Mouse (Mus musculus) spleen, adult 2 months (tissue): Measurements from ENCODE around the gene Maf. TPM values are rescaled to one million over a fixed set of nuclear protein-coding genes. Genes with fewer than 3 reads are reported as not detected.

ENCODE experiments used
- DNase-seq, 2 experiments: peaks; one replicate each; pipeline versions ENCODE4 v3.0.0 to v3.0.0-alpha.2; 2012 to 2021; ENCODE audit warnings: low spot score in 2 of 2, low read depth in 1 of 2
- H3K27ac ChIP-seq: fragments of 200-500 bp; 2 replicates; pipeline ENCODE4 v1.5.1; 2012; ENCODE audit warnings: low read length, inconsistent platforms; ENCODE audit not compliant: insufficient read depth
- H3K27me3 ChIP-seq: fragments of 200-500 bp; 2 replicates; pipeline ENCODE4 v1.6.1; 2012; ENCODE audit warnings: mild to moderate bottlenecking, moderate library complexity, low read length, inconsistent platforms; ENCODE audit not compliant: control insufficient read depth, insufficient read depth
- H3K36me3 ChIP-seq: fragments of 200-500 bp; 2 replicates; pipeline ENCODE4 v1.6.1; 2012; ENCODE audit warnings: mild to moderate bottlenecking, low read length, inconsistent platforms; ENCODE audit not compliant: control insufficient read depth, insufficient read depth
- H3K4me1 ChIP-seq: fragments of 200-500 bp; 2 replicates; pipeline ENCODE4 v1.6.1; 2011; ENCODE audit warnings: inconsistent platforms; ENCODE audit not compliant: control insufficient read depth, insufficient read depth, insufficient read length
- H3K4me3 ChIP-seq: fragments of 200-500 bp; 2 replicates; pipeline ENCODE4 v1.5.1; 2011; ENCODE audit warnings: mild to moderate bottlenecking, inconsistent platforms; ENCODE audit not compliant: insufficient read depth, insufficient read length; ENCODE audit errors: extremely low read depth
- CTCF ChIP-seq: fragments of 200-500 bp; IDR thresholded peaks from 2 replicates; pipeline ENCODE4 v1.5.1; 2011; ENCODE audit warnings: mild to moderate bottlenecking, inconsistent platforms; ENCODE audit not compliant: insufficient read depth, insufficient read length, insufficient replicate concordance; ENCODE audit errors: extremely low read depth
- POLR2A ChIP-seq: fragments of 200-500 bp; IDR thresholded peaks from 2 replicates; pipeline ENCODE4 v1.6.1; 2011; ENCODE audit warnings: low read depth, low read length, inconsistent platforms
- WGBS: fragments of 180-500 bp; shearing (Covaris S2); methylation state at CpG from one replicate; pipeline ENCODE4 v1.1.7; 2018; 5-methylcytosine and 5-hydroxymethylcytosine counted together
- polyA plus RNA-seq: library from polyadenylated mRNA; depleted of rRNA; stranded (reverse); fragments of >200 nt; gene quantifications from 2 replicates; pipeline ENCODE4 v1.2.3, GENCODE M21; 2012; rRNA removed

Gene Maf
- 16.6 and 18.7 TPM in 2 replicates for polyA plus RNA-seq

GRCm38 (mm10) chr8:115707731-115708590 lies at the start of gene Maf:
Maf (minus strand) TSS chr8:115707794.
- Histone ChIP-seq H3K4me1 (peaks cover 3% of the 10 kb centered on the region), H3K4me3 (peak within 1 kb of the TSS; percentile 83), H3K27ac (peak within 1 kb of the TSS; percentile 88), H3K36me3 (0 out of 2 replicates have a peak, but pooled peaks cover 3% of the 10 kb centered on the region), H3K27me3 (peaks cover 18% of the 10 kb centered on the region)
- WGBS, result under 1% methylated on average over 43 of the region's 43 CpGs
- TF ChIP-seq CTCF, result no peak
- TF ChIP-seq POLR2A, result peak; percentile 44; the same call in 1 of the 2 replicates
- peak; percentile 83 to 85 for DNase-seq

GRCm38 (mm10) chr8:115756965-115757364 lies 49.4 kb upstream of the Maf start:
- DNase-seq, result no peak
- no peaks in the 10 kb centered on the region for H3K4me1 ChIP-seq
- no peaks in the 10 kb centered on the region for H3K36me3 ChIP-seq
- no peaks in the 10 kb centered on the region for H3K27me3 ChIP-seq
- H3K27ac ChIP-seq, result no peak overlapping the region
- 87% methylated on average over 3 of the region's 3 CpGs for WGBS
- no peak overlapping the region for H3K4me3 ChIP-seq
- TF ChIP-seq CTCF (no peak), POLR2A (no peak)

GRCm38 (mm10) chr8:115756027-115756426 lies 48.4 kb upstream of the Maf start:
- no peak overlapping the region for H3K4me3 ChIP-seq
- DNase-seq, result no peak
- no peaks in the 10 kb centered on the region for H3K27me3 ChIP-seq
- TF ChIP-seq POLR2A (no peak), CTCF (no peak)
- H3K27ac ChIP-seq, result no peak overlapping the region
- no peaks in the 10 kb centered on the region for H3K4me1 ChIP-seq
- WGBS, result 91% methylated on average over 2 of the region's 2 CpGs
- H3K36me3 ChIP-seq, result no peaks in the 10 kb centered on the region

GRCm38 (mm10) chr8:115754694-115755093 lies 47.1 kb upstream of the Maf start:
- TF ChIP-seq POLR2A, result no peak
- TF ChIP-seq CTCF, result no peak
- WGBS, result 72% methylated on average over 2 of the region's 2 CpGs
- Histone ChIP-seq H3K27me3 (no peaks in the 10 kb centered on the region), H3K36me3 (no peaks in the 10 kb centered on the region), H3K27ac (no peak overlapping the region), H3K4me1 (no peaks in the 10 kb centered on the region), H3K4me3 (no peak overlapping the region)
- DNase-seq, result no peak

- WGBS, result 79% methylated on average over 8 of the region's 8 CpGs
- no peak for DNase-seq
- H3K36me3 ChIP-seq, result no peaks in the 10 kb centered on the region
- TF ChIP-seq POLR2A (no peak), CTCF (no peak)
- no peaks in the 10 kb centered on the region for H3K27me3 ChIP-seq
- no peak overlapping the region for H3K27ac ChIP-seq
- H3K4me3 ChIP-seq, result no peak overlapping the region
- no peaks in the 10 kb centered on the region for H3K4me1 ChIP-seq
These were observed 46.2 kb upstream of the Maf start for GRCm38 (mm10) chr8:115753801-115754200.

- 92% methylated on average over 10 of the region's 10 CpGs for WGBS
- no peak for DNase-seq
- H3K36me3 ChIP-seq, result no peaks in the 10 kb centered on the region
- no peak overlapping the region for H3K27ac ChIP-seq
- TF ChIP-seq CTCF (no peak), POLR2A (no peak)
- H3K4me3 ChIP-seq, result no peak overlapping the region
- no peaks in the 10 kb centered on the region for H3K27me3 ChIP-seq
- H3K4me1 ChIP-seq, result no peaks in the 10 kb centered on the region
These were observed 39.8 kb upstream of the Maf start for GRCm38 (mm10) chr8:115747426-115747825.

GRCm38 (mm10) chr8:115745648-115746047 lies 38.1 kb upstream of the Maf start:
- H3K4me1 ChIP-seq, result no peaks in the 10 kb centered on the region
- no peak overlapping the region for H3K4me3 ChIP-seq
- 53% methylated on average over 2 of the region's 2 CpGs for WGBS
- DNase-seq, result no peak
- H3K27ac ChIP-seq, result no peak overlapping the region
- TF ChIP-seq CTCF (no peak), POLR2A (no peak)
- H3K36me3 ChIP-seq, result no peaks in the 10 kb centered on the region
- no peaks in the 10 kb centered on the region for H3K27me3 ChIP-seq

- H3K27ac ChIP-seq, result no peak overlapping the region
- no peaks in the 10 kb centered on the region for H3K27me3 ChIP-seq
- no peak for DNase-seq
- 66% methylated on average over 2 of the region's 2 CpGs for WGBS
- no peak for TF ChIP-seq CTCF
- TF ChIP-seq POLR2A, result no peak
- H3K4me3 ChIP-seq, result no peak overlapping the region
- H3K4me1 ChIP-seq, result no peaks in the 10 kb centered on the region
- no peaks in the 10 kb centered on the region for H3K36me3 ChIP-seq
These were observed 35.8 kb upstream of the Maf start for GRCm38 (mm10) chr8:115743441-115743840.
